Mouse (Mus musculus) lung, embryonic 15.5 days (tissue): ENCODE data around the gene Rnls. TPM values are rescaled to one million over a fixed set of nuclear protein-coding genes. Genes with fewer than 3 reads are reported as not detected.

Experiments used
- ATAC-seq: fragments of 200-750 bp; cut with Nextera tagmentation; 2 replicates; pipeline ENCODE4 v1.8.0; 2017; ENCODE audit warnings: moderate number of reproducible peaks, borderline replicate concordance; ENCODE audit not compliant: low FRiP score, low TSS enrichment; ENCODE audit errors: extremely low read depth
- H3K27ac ChIP-seq: fragments of 300-500 bp; sonication (generic); 2 replicates; pipeline ENCODE4 v1.5.1; 2015; ENCODE audit warnings: moderate library complexity, mild to moderate bottlenecking, inconsistent platforms
- H3K27me3 ChIP-seq: fragments of 300-500 bp; sonication (generic); 2 replicates; pipeline ENCODE4 v1.6.1; 2015; ENCODE audit warnings: inconsistent platforms
- H3K36me3 ChIP-seq: fragments of 300-500 bp; sonication (generic); 2 replicates; pipeline ENCODE4 v1.6.1; 2015; ENCODE audit warnings: inconsistent platforms
- H3K4me1 ChIP-seq: fragments of 300-500 bp; sonication (generic); 2 replicates; pipeline ENCODE4 v1.6.1; 2015; ENCODE audit warnings: inconsistent platforms
- H3K4me2 ChIP-seq: fragments of 300-500 bp; sonication (generic); 2 replicates; pipeline ENCODE4 v1.6.1; 2015; ENCODE audit warnings: inconsistent platforms, mild to moderate bottlenecking, moderate library complexity
- H3K4me3 ChIP-seq: fragments of 300-500 bp; sonication (generic); 2 replicates; pipeline ENCODE4 v1.5.1; 2015; ENCODE audit warnings: mild to moderate bottlenecking, inconsistent platforms
- H3K9ac ChIP-seq: fragments of 300-500 bp; sonication (generic); 2 replicates; pipeline ENCODE4 v1.6.1; 2015; ENCODE audit warnings: inconsistent platforms
- H3K9me3 ChIP-seq: fragments of 300-500 bp; sonication (generic); 2 replicates; pipeline ENCODE4 v1.6.1; 2016; ENCODE audit warnings: inconsistent platforms
- WGBS: fragments of 180-500 bp; shearing (Covaris S2); methylation state at CpG from one replicate; pipeline ENCODE4 v1.1.7; 2015; 5-methylcytosine and 5-hydroxymethylcytosine counted together
- polyA plus RNA-seq: library from polyadenylated mRNA; unstranded; fragments of >200 nt; fragmentation: Nextera tagmentation; extraction: Ambion mirVana; gene quantifications from 2 replicates; pipeline ENCODE4 v1.2.1, GENCODE M21; 2015

Rnls gene
- polyA plus RNA-seq, 1 experiment from 2014 or later, result 6.5 TPM

DNA sequence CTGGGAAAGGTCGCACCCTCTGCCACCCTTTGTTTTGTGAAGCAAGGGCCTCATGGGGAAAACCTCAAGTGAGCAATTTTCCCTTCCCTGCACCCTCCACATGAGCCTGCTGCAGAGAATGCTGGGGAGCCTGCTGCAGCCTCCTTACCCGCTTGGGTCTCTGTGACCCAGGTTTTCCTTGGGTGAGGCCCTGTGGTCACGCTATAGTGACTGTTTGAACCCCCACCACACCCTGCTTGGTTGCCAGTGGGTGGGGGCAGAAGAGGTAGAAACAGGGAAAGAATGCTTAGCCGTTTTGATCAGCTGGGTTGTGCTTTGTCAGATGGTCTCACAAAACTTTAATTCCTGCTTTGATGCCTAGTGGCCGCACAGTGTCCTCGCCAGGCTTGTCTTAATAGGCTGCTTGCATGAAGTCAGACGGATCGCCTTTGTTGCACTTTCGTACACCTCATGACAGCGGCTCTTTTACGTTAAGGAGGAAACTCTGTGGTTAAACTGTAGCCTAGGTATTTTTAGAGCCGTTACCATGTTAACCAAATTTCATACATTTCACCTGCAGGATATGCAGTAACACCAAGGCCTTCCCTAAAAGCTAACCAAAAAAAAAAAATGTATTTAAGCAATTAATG, 169.4 kb downstream of the Rnls start:
- Histone ChIP-seq H3K27ac (no peak overlapping the region), H3K4me1 (peaks cover 18% of the 10 kb centered on the region), H3K4me2 (no peak overlapping the region), H3K9me3 (no peaks in the 10 kb centered on the region), H3K27me3 (no peaks in the 10 kb centered on the region), H3K9ac (no peak overlapping the region), H3K4me3 (no peak overlapping the region), H3K36me3 (no peaks in the 10 kb centered on the region)
- ATAC-seq, result no peak
- WGBS, result 60% methylated on average over 12 of the region's 12 CpGs

GRCm38 (mm10) chr19:33217791-33218300, 174.2 kb downstream of the Rnls start:
- Histone ChIP-seq H3K4me3 (no peak overlapping the region), H3K27ac (no peak overlapping the region), H3K27me3 (no peaks in the 10 kb centered on the region), H3K4me2 (no peak overlapping the region), H3K9ac (no peak overlapping the region), H3K4me1 (peaks cover 5% of the 10 kb centered on the region; the same call in 1 of the 2 replicates), H3K9me3 (no peaks in the 10 kb centered on the region), H3K36me3 (no peaks in the 10 kb centered on the region)
- ATAC-seq, result no peak
- 77% methylated on average over 6 of the region's 6 CpGs for WGBS

DNA sequence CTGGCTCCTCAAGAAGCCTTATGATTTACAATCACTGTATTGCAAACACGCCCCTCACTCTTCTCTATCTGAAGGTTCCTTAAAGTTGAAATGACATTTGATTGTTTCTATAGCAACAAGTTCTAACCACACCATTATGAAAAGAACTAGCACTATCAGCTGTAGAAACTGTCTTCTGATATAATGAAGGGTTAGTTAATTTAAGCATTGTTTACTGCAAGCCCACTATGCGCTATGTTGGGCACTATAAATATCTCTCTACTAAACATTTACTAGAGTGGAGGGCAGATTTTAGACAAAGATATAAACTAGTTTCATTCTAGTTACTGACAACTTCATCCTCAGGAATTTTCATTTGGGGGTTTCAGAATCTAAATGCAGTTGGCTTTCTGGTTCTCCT, 182.4 kb downstream of the Rnls start:
- Histone ChIP-seq H3K4me1 (no peaks in the 10 kb centered on the region), H3K27me3 (no peaks in the 10 kb centered on the region), H3K4me2 (no peak overlapping the region), H3K9me3 (no peaks in the 10 kb centered on the region), H3K9ac (no peak overlapping the region), H3K4me3 (no peak overlapping the region), H3K27ac (no peak overlapping the region), H3K36me3 (no peaks in the 10 kb centered on the region)
- WGBS, result 86% methylated on average over 2 of the region's 2 CpGs
- no peak for ATAC-seq

- Histone ChIP-seq H3K36me3 (no peaks in the 10 kb centered on the region), H3K9ac (no peak overlapping the region), H3K4me3 (no peak overlapping the region), H3K9me3 (no peaks in the 10 kb centered on the region), H3K27ac (no peak overlapping the region), H3K4me1 (no peaks in the 10 kb centered on the region), H3K27me3 (no peaks in the 10 kb centered on the region), H3K4me2 (no peak overlapping the region)
- no peak for ATAC-seq
- WGBS, result 50% methylated on average over 1 of the region's 1 CpGs
These were observed 184.1 kb downstream of the Rnls start for GRCm38 (mm10) chr19:33207991-33208390.

GRCm38 (mm10) chr19:33205389-33205788, 186.7 kb downstream of the Rnls start:
- Histone ChIP-seq H3K9me3 (no peaks in the 10 kb centered on the region), H3K4me3 (no peak overlapping the region), H3K27ac (no peak overlapping the region), H3K9ac (no peak overlapping the region), H3K4me1 (no peaks in the 10 kb centered on the region), H3K27me3 (no peaks in the 10 kb centered on the region), H3K36me3 (no peaks in the 10 kb centered on the region), H3K4me2 (no peak overlapping the region)
- no peak for ATAC-seq
- 89% methylated on average over 2 of the region's 2 CpGs for WGBS

DNA sequence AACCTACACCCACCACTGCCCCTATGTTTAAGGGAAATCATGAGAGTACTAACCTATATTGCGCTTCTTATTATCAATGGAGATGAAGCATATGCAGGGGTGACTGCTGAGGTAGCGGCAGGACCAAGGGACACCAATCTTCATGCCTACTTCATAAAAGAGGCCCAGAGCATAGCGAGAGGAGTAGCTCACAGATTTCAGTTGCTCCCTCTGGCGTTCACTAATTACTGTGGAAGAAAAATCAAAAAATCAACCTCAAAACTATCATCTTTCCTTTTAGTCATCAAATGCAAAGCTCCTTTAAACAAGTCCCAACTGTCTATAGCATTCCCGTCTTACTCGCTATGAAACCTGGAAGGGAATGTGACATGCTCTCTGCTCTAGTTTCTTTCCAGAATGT, 189.7 kb downstream of the Rnls start:
- Histone ChIP-seq H3K4me3 (no peak overlapping the region), H3K36me3 (no peaks in the 10 kb centered on the region), H3K4me2 (no peak overlapping the region), H3K9ac (no peak overlapping the region), H3K27ac (no peak overlapping the region), H3K9me3 (no peaks in the 10 kb centered on the region), H3K4me1 (no peaks in the 10 kb centered on the region), H3K27me3 (no peaks in the 10 kb centered on the region)
- WGBS, result 82% methylated on average over 6 of the region's 6 CpGs
- ATAC-seq, result no peak

GRCm38 (mm10) chr19:33201181-33201580, 190.9 kb downstream of the Rnls start:
- Histone ChIP-seq H3K36me3 (no peaks in the 10 kb centered on the region), H3K9ac (no peak overlapping the region), H3K9me3 (no peaks in the 10 kb centered on the region), H3K4me3 (no peak overlapping the region), H3K4me2 (no peak overlapping the region), H3K27ac (no peak overlapping the region), H3K27me3 (no peaks in the 10 kb centered on the region), H3K4me1 (no peaks in the 10 kb centered on the region)
- no peak for ATAC-seq
- WGBS, result 42% methylated on average over 4 of the region's 4 CpGs

- H3K9ac ChIP-seq, result no peak overlapping the region
- no peak overlapping the region for H3K27ac ChIP-seq
- H3K27me3 ChIP-seq, result no peaks in the 10 kb centered on the region
- no peaks in the 10 kb centered on the region for H3K9me3 ChIP-seq
- H3K4me1 ChIP-seq, result no peaks in the 10 kb centered on the region
- H3K4me2 ChIP-seq, result no peak overlapping the region
- no peak overlapping the region for H3K4me3 ChIP-seq
- ATAC-seq, result no peak
- WGBS, result 63% methylated on average over 2 of the region's 2 CpGs
- H3K36me3 ChIP-seq, result no peaks in the 10 kb centered on the region
These were observed 200.0 kb downstream of the Rnls start for GRCm38 (mm10) chr19:33192064-33192463.

GRCm38 (mm10) chr19:33188766-33189165, 203.3 kb downstream of the Rnls start:
- no peak overlapping the region for H3K9ac ChIP-seq
- H3K27me3 ChIP-seq, result no peaks in the 10 kb centered on the region
- no peak overlapping the region for H3K4me2 ChIP-seq
- H3K4me3 ChIP-seq, result no peak overlapping the region
- H3K9me3 ChIP-seq, result no peaks in the 10 kb centered on the region
- H3K27ac ChIP-seq, result no peak overlapping the region
- 79% methylated on average over 1 of the region's 1 CpGs for WGBS
- ATAC-seq, result no peak
- H3K36me3 ChIP-seq, result no peaks in the 10 kb centered on the region
- H3K4me1 ChIP-seq, result no peaks in the 10 kb centered on the region

DNA sequence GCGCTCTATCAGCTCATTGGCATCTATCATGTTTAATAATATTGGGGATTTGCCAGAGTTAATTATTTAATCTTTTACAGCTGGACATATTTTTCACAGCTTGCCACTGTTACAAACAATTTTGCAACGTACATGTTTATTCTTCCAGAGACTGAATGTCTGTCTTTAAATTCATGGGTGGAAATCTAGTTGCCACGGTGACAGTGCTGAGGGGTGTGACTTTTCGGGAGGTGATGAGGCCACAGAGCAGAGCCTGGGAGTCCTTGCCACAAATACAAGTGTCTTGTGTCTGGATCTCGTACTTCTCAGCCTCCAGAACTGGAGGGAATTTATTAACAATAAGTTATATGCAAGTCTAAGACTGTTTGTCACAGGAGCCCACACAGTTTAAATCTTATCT, 212.5 kb downstream of the Rnls start:
- ATAC-seq, result peak; percentile 89; the same call in 1 of the 2 replicates
- Histone ChIP-seq H3K9ac (no peak overlapping the region), H3K9me3 (no peaks in the 10 kb centered on the region), H3K4me2 (no peak overlapping the region), H3K27ac (no peak overlapping the region), H3K4me1 (peaks cover 9% of the 10 kb centered on the region; the same call in 1 of the 2 replicates), H3K36me3 (no peaks in the 10 kb centered on the region), H3K27me3 (no peaks in the 10 kb centered on the region), H3K4me3 (no peak overlapping the region)
- WGBS, result 38% methylated on average over 5 of the region's 5 CpGs

- ATAC-seq, result no peak
- H3K4me3 ChIP-seq, result no peak overlapping the region
- H3K4me2 ChIP-seq, result no peak overlapping the region
- H3K36me3 ChIP-seq, result no peaks in the 10 kb centered on the region
- H3K27me3 ChIP-seq, result no peaks in the 10 kb centered on the region
- 69% methylated on average over 3 of the region's 3 CpGs for WGBS
- H3K27ac ChIP-seq, result no peak overlapping the region
- H3K4me1 ChIP-seq, result peaks cover 9% of the 10 kb centered on the region; the same call in 1 of the 2 replicates
- H3K9ac ChIP-seq, result no peak overlapping the region
- no peaks in the 10 kb centered on the region for H3K9me3 ChIP-seq
These were observed 213.2 kb downstream of the Rnls start for GRCm38 (mm10) chr19:33178866-33179265.

DNA sequence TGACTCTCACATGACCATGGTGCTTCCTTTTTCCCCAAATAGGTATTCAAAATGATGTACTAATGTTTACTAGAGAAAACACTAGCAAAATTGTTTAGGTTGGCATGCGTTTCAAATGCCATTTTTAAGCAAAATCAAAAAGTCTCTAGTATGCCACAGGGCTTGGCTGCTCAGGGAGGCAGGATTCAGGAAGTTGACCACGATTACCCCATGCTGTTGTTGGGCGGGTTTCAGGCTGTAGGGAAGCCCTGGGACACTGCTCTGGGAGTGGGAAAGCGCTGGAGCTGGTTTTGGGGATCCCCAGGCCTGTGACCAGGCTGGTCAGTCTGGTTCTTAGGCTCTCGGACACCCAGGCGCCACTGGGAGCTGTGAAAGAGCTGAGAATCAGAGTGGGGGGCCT, 213.7 kb downstream of the Rnls start:
- Histone ChIP-seq H3K27me3 (no peaks in the 10 kb centered on the region), H3K9me3 (no peaks in the 10 kb centered on the region), H3K4me3 (no peak overlapping the region), H3K9ac (no peak overlapping the region), H3K36me3 (no peaks in the 10 kb centered on the region), H3K27ac (no peak overlapping the region), H3K4me2 (no peak overlapping the region), H3K4me1 (peaks cover 9% of the 10 kb centered on the region; the same call in 1 of the 2 replicates)
- no peak for ATAC-seq
- WGBS, result 56% methylated on average over 6 of the region's 6 CpGs

- no peaks in the 10 kb centered on the region for H3K27me3 ChIP-seq
- ATAC-seq, result no peak
- no peak overlapping the region for H3K9ac ChIP-seq
- H3K4me3 ChIP-seq, result no peak overlapping the region
- H3K36me3 ChIP-seq, result no peaks in the 10 kb centered on the region
- no peaks in the 10 kb centered on the region for H3K9me3 ChIP-seq
- H3K4me2 ChIP-seq, result no peak overlapping the region
- peaks cover 7% of the 10 kb centered on the region; the same call in 1 of the 2 replicates for H3K4me1 ChIP-seq
- no peak overlapping the region for H3K27ac ChIP-seq
These were observed 218.1 kb downstream of the Rnls start for GRCm38 (mm10) chr19:33173991-33174390.
